Mouse (Mus musculus) MEL (cell line): ENCODE results near the gene 1700093K21Rik.

Source experiments
- CTCF ChIP-seq, 3 experiments: IDR thresholded peaks in 2 of 3; conservative IDR thresholded peaks in 1 of 3; 2 replicates each; pipeline ENCODE4 v1.5.1; 2011 to 2012; ENCODE audit warnings: low read length in 3 of 3, low read depth in 2 of 3, mild to moderate bottlenecking in 2 of 3, improper control_type of control experiment in 1 of 3, inconsistent platforms in 1 of 3, mixed read lengths in 1 of 3, moderate library complexity in 1 of 3; ENCODE audit not compliant: control insufficient read depth in 1 of 3, insufficient read depth in 1 of 3, poor library complexity in 1 of 3, severe bottlenecking in 1 of 3
- GATA1 ChIP-seq: IDR thresholded peaks from 2 replicates; pipeline ENCODE4 v1.6.1; 2011; ENCODE audit warnings: low read depth, low read length, improper control_type of control experiment
- JUND ChIP-seq: IDR thresholded peaks from 2 replicates; pipeline ENCODE4 v1.6.1; 2011; ENCODE audit warnings: low read depth, mild to moderate bottlenecking, improper control_type of control experiment, low read length
- MAFK ChIP-seq: IDR thresholded peaks from 2 replicates; pipeline ENCODE4 v1.6.1; 2011; ENCODE audit warnings: low read depth, mild to moderate bottlenecking, low read length, improper control_type of control experiment, borderline replicate concordance
- POLR2A ChIP-seq, 2 experiments: IDR thresholded peaks; 2 replicates each; pipeline ENCODE4 v1.6.1; 2011 to 2012; ENCODE audit warnings: low read length in 2 of 2, mild to moderate bottlenecking in 2 of 2, control low read depth in 1 of 2, improper control_type of control experiment in 1 of 2, low read depth in 1 of 2, moderate library complexity in 1 of 2; ENCODE audit not compliant: control insufficient read depth in 1 of 2, insufficient read depth in 1 of 2, poor library complexity in 1 of 2
- POLR2AphosphoS2 ChIP-seq: IDR thresholded peaks from 2 replicates; pipeline ENCODE4 v1.6.1; 2011; ENCODE audit warnings: low read length, improper control_type of control experiment
- TAL1 ChIP-seq: IDR thresholded peaks from 2 replicates; pipeline ENCODE4 v1.6.1; 2012; ENCODE audit warnings: mild to moderate bottlenecking, inconsistent platforms, low read length, moderate library complexity, mixed read lengths
- USF1 ChIP-seq: IDR thresholded peaks from 2 replicates; pipeline ENCODE4 v1.6.1; 2014; ENCODE audit warnings: low read depth, mild to moderate bottlenecking, inconsistent platforms, low read length, improper control_type of control experiment, moderate library complexity

GRCm38 (mm10) chr11:23570130-23570529 is 49.2 kb upstream of the 1700093K21Rik start:
- TF ChIP-seq JUND (no peak), CTCF (IDR thresholded peaks at IDR 0.05 in 2 of 3, conservative IDR thresholded peaks at IDR 0.05 in 1 of 3; ENCODE audit: control insufficient read depth in 1 of 3, insufficient read depth in 1 of 3, low read depth in 2 of 3, low read length in 3 of 3, poor library complexity in 1 of 3, severe bottlenecking in 1 of 3) (no peak), GATA1 (no peak), POLR2AphosphoS2 (no peak), POLR2A (IDR thresholded peaks at IDR 0.05; ENCODE audit: control insufficient read depth in 1 of 2, insufficient read depth in 1 of 2, low read depth in 1 of 2, low read length in 2 of 2, poor library complexity in 1 of 2) (no peak), TAL1 (no peak), MAFK (no peak), USF1 (no peak)
